In genomic region chr12:33980159-33980558, GRCm38 (mm10) we compare ENCODE assay signal across 27 mouse cellular contexts. TPM values are rescaled to one million over a fixed set of nuclear protein-coding genes. Genes with fewer than 3 reads are reported as not detected.
DNase-seq lines count a peak whose midpoint lies in the region; ATAC-seq and TF ChIP-seq lines count a peak whose summit lies in the region.
"Had no signal": no experiment of that assay in that cellular context is flagged by ENCODE, and none has a peak within 500 bp of the region (broad histone marks: within the 10 kb centered on the region; RNA-seq: fewer than 3 reads in every experiment).

No protein-coding gene starts in this region.

- H3K4me1 ChIP-seq in embryonic facial prominence, embryonic 12.5 days, result peaks cover 18% of the 10 kb centered on the region; the same call in 1 of the 2 replicates
- peaks cover 25% of the 10 kb centered on the region for H3K4me1 ChIP-seq in embryonic facial prominence, embryonic 10.5 days
- peaks cover 8% of the 10 kb centered on the region; the same call in 1 of the 2 replicates for H3K4me1 ChIP-seq in limb, embryonic 14.5 days (ENCODE audit: control insufficient read depth, insufficient read depth, low read length)
- peaks cover 12% of the 10 kb centered on the region for H3K4me1 ChIP-seq in limb, embryonic 10.5 days
- H3K4me1 ChIP-seq in embryonic facial prominence, embryonic 13.5 days, result peaks cover 34% of the 10 kb centered on the region
- 0 out of 2 replicates have a peak, but pooled peaks cover 5% of the 10 kb centered on the region for H3K4me1 ChIP-seq in embryonic facial prominence, embryonic 15.5 days
- H3K4me1 ChIP-seq: forebrain, embryonic 13.5 days; forebrain, embryonic 15.5 days had no signal

- no peak overlapping the region for H3K4me3 ChIP-seq in embryonic facial prominence, embryonic 12.5 days
- H3K4me3 ChIP-seq in embryonic facial prominence, embryonic 10.5 days, result no peak overlapping the region
- H3K4me3 ChIP-seq in limb, embryonic 14.5 days (replicated peaks; ENCODE audit: low read length), result no peak overlapping the region
- no peak overlapping the region for H3K4me3 ChIP-seq in limb, embryonic 10.5 days
- H3K4me3 ChIP-seq in embryonic facial prominence, embryonic 13.5 days, result no peak overlapping the region
- H3K4me3 ChIP-seq in embryonic facial prominence, embryonic 15.5 days (replicated peaks), result no peak overlapping the region
- H3K4me3 ChIP-seq: forebrain, embryonic 13.5 days; forebrain, embryonic 15.5 days had no signal

- H3K27ac ChIP-seq in embryonic facial prominence, embryonic 12.5 days, result peak overlapping the region; percentile 32; the same call in 1 of the 2 replicates
- H3K27ac ChIP-seq in embryonic facial prominence, embryonic 10.5 days (replicated peaks), result no peak overlapping the region; the same call in 1 of the 2 replicates
- H3K27ac ChIP-seq in limb, embryonic 14.5 days (replicated peaks; ENCODE audit: low read depth, low read length), result peak overlapping the region; percentile 35; the same call in 1 of the 2 replicates
- no peak overlapping the region for H3K27ac ChIP-seq in limb, embryonic 10.5 days
- H3K27ac ChIP-seq in embryonic facial prominence, embryonic 13.5 days, result peak overlapping the region; percentile 44
- peak overlapping the region; percentile 82 for H3K27ac ChIP-seq in embryonic facial prominence, embryonic 15.5 days (replicated peaks)
- H3K27ac ChIP-seq: forebrain, embryonic 13.5 days; forebrain, embryonic 15.5 days had no signal

- H3K9ac ChIP-seq in embryonic facial prominence, embryonic 12.5 days, result no peak overlapping the region
- H3K9ac ChIP-seq in limb, embryonic 14.5 days (ENCODE audit: low read depth, low read length, severe bottlenecking), result no peak overlapping the region
- no peak overlapping the region for H3K9ac ChIP-seq in embryonic facial prominence, embryonic 13.5 days
- no peak overlapping the region for H3K9ac ChIP-seq in embryonic facial prominence, embryonic 15.5 days
- H3K9ac ChIP-seq: forebrain, embryonic 13.5 days; forebrain, embryonic 15.5 days; forebrain, postnatal 0 days had no signal

- no peaks in the 10 kb centered on the region for H3K9me3 ChIP-seq in embryonic facial prominence, embryonic 12.5 days
- no peaks in the 10 kb centered on the region for H3K9me3 ChIP-seq in embryonic facial prominence, embryonic 10.5 days
- H3K9me3 ChIP-seq in limb, embryonic 14.5 days (ENCODE audit: control insufficient read depth, low read length), result no peaks in the 10 kb centered on the region
- no peaks in the 10 kb centered on the region for H3K9me3 ChIP-seq in limb, embryonic 10.5 days (replicated peaks)
- no peaks in the 10 kb centered on the region for H3K9me3 ChIP-seq in embryonic facial prominence, embryonic 13.5 days
- no peaks in the 10 kb centered on the region for H3K9me3 ChIP-seq in embryonic facial prominence, embryonic 15.5 days (replicated peaks)
- H3K9me3 ChIP-seq: forebrain, embryonic 13.5 days; forebrain, embryonic 15.5 days had no signal

- no peak for ATAC-seq in embryonic facial prominence, embryonic 12.5 days (ENCODE audit: insufficient number of reproducible peaks, insufficient read depth, low FRiP score, low TSS enrichment)
- ATAC-seq in limb, embryonic 14.5 days (ENCODE audit: low FRiP score, low read depth), result no peak
- no peak for ATAC-seq in embryonic facial prominence, embryonic 13.5 days (ENCODE audit: insufficient number of reproducible peaks, insufficient read depth, low FRiP score, low TSS enrichment, low read depth)
- 0 out of 2 replicates have a peak, but pooled peaks have one; percentile 59 for ATAC-seq in embryonic facial prominence, embryonic 15.5 days (ENCODE audit: insufficient number of reproducible peaks, low FRiP score, low TSS enrichment, low read depth)
- no peak for ATAC-seq in cerebellum, adult (ENCODE audit: insufficient number of reproducible peaks, low FRiP score, low TSS enrichment)
- ATAC-seq: activated CD4-positive, CD25-positive, alpha-beta regulatory T cell, adult 4 months; CD4-positive, CD25-positive, alpha-beta regulatory T cell, adult 4 months; forebrain, embryonic 13.5 days; forebrain, embryonic 15.5 days; forebrain, postnatal 0 days; Patski had no signal

- DNase-seq in embryonic facial prominence, embryonic 10.5 days (ENCODE audit: low spot score), result no peak
- DNase-seq in limb, embryonic 14.5 days (ENCODE audit: low spot score), result no peak
- DNase-seq in limb, embryonic 10.5 days (ENCODE audit: low spot score), result no peak
- DNase-seq: adrenal gland, adult 8-10 months; adrenal gland, postnatal 14 days; adrenal gland, postnatal 36 days; B cell, adult 2 months; cerebellum, adult 11 months; cerebellum, adult 18-20 months; cerebellum, adult 8-10 months; cerebellum, adult 9-11 months; cerebellum, postnatal 14 days; cerebellum, postnatal 36 days; embryo, embryonic 11 days; forebrain, postnatal 0 days had no signal

- no peak for TF ChIP-seq POLR2A in limb, embryonic 14.5 days (IDR thresholded peaks at IDR 0.05; ENCODE audit: borderline replicate concordance, extremely low read depth, insufficient read depth, insufficient read length)

- H3K27me3 ChIP-seq in embryonic facial prominence, embryonic 12.5 days, result no peaks in the 10 kb centered on the region
- no peaks in the 10 kb centered on the region for H3K27me3 ChIP-seq in embryonic facial prominence, embryonic 10.5 days (replicated peaks; ENCODE audit: low read depth, poor library complexity, severe bottlenecking)
- H3K27me3 ChIP-seq in limb, embryonic 14.5 days (ENCODE audit: control insufficient read depth, insufficient read depth, low read length), result no peaks in the 10 kb centered on the region
- H3K27me3 ChIP-seq in limb, embryonic 10.5 days (ENCODE audit: low read depth, poor library complexity, severe bottlenecking), result no peaks in the 10 kb centered on the region
- no peaks in the 10 kb centered on the region for H3K27me3 ChIP-seq in embryonic facial prominence, embryonic 13.5 days
- H3K27me3 ChIP-seq in embryonic facial prominence, embryonic 15.5 days, result no peaks in the 10 kb centered on the region
- H3K27me3 ChIP-seq: CH12.LX; forebrain, embryonic 15.5 days had no signal

- 62% methylated on average over 4 of the region's 4 CpGs for WGBS in embryonic facial prominence, embryonic 12.5 days
- 70% methylated on average over 4 of the region's 4 CpGs for WGBS in embryonic facial prominence, embryonic 10.5 days
- 69% methylated on average over 4 of the region's 4 CpGs for WGBS in limb, embryonic 14.5 days
- whole genome bisulfite sequencing in limb, embryonic 10.5 days, result 83% methylated on average over 4 of the region's 4 CpGs
- WGBS in embryonic facial prominence, embryonic 13.5 days, result 45% methylated on average over 4 of the region's 4 CpGs
- 51% methylated on average over 4 of the region's 4 CpGs for WGBS in embryonic facial prominence, embryonic 15.5 days

- no peak overlapping the region for H3K4me2 ChIP-seq in embryonic facial prominence, embryonic 12.5 days (replicated peaks)
- no peak overlapping the region for H3K4me2 ChIP-seq in limb, embryonic 14.5 days (replicated peaks; ENCODE audit: low read depth, low read length, severe bottlenecking)
- H3K4me2 ChIP-seq in embryonic facial prominence, embryonic 13.5 days, result no peak overlapping the region
- H3K4me2 ChIP-seq in embryonic facial prominence, embryonic 15.5 days (replicated peaks), result no peak overlapping the region
- H3K4me2 ChIP-seq: forebrain, embryonic 13.5 days; forebrain, embryonic 15.5 days had no signal

- H3K36me3 ChIP-seq in embryonic facial prominence, embryonic 12.5 days, result no peaks in the 10 kb centered on the region
- H3K36me3 ChIP-seq in embryonic facial prominence, embryonic 10.5 days (replicated peaks), result no peaks in the 10 kb centered on the region
- H3K36me3 ChIP-seq in limb, embryonic 14.5 days (ENCODE audit: control insufficient read depth, insufficient read depth, low read length), result no peaks in the 10 kb centered on the region
- H3K36me3 ChIP-seq in limb, embryonic 10.5 days, result no peaks in the 10 kb centered on the region
- no peaks in the 10 kb centered on the region for H3K36me3 ChIP-seq in embryonic facial prominence, embryonic 13.5 days
- H3K36me3 ChIP-seq in embryonic facial prominence, embryonic 15.5 days, result no peaks in the 10 kb centered on the region
- H3K36me3 ChIP-seq: forebrain, embryonic 15.5 days; G1E had no signal

RNA-seq across cellular contexts. Expression of gene Twist1, which starts 22.7 kb away (rescaled TPM):
- 79.1 and 85.3 TPM in 2 replicates for polyA plus RNA-seq in embryonic facial prominence, embryonic 12.5 days (2016; fragmentation: Nextera tagmentation; extraction: Ambion mirVana)
- polyA plus RNA-seq in embryonic facial prominence, embryonic 10.5 days (2016; fragmentation: Nextera tagmentation; extraction: Ambion mirVana), result 29.0 and 35.6 TPM in 2 replicates
- 259 and 340 TPM in 2 replicates for polyA plus RNA-seq in limb, embryonic 14.5 days (2012; rRNA removed)
- 69.7 and 82.4 TPM in 2 replicates for polyA plus RNA-seq in limb, embryonic 14.5 days (2014; fragmentation: Nextera tagmentation; extraction: Ambion mirVana)
- polyA plus RNA-seq in limb, embryonic 10.5 days (2016; fragmentation: Nextera tagmentation; extraction: Ambion mirVana), result 31.0 and 33.4 TPM in 2 replicates
- polyA plus RNA-seq in embryonic facial prominence, embryonic 13.5 days (2015; fragmentation: Nextera tagmentation; extraction: Ambion mirVana), result 56.1 and 63.1 TPM in 2 replicates
- polyA plus RNA-seq in embryonic facial prominence, embryonic 15.5 days (2015; fragmentation: Nextera tagmentation; extraction: Ambion mirVana), result 39.9 and 40.8 TPM in 2 replicates
- polyA plus RNA-seq: activated CD4-positive, CD25-positive, alpha-beta regulatory T cell, adult 4 months; CD4-positive, CD25-positive, alpha-beta regulatory T cell, adult 4 months; G1E had no signal

RNA-seq across cellular contexts. Expression of gene Ferd3l, which starts 51.9 kb away (rescaled TPM):
- 0.19 TPM in 1 of 2 replicates, not detected in the other for polyA plus RNA-seq in embryonic facial prominence, embryonic 12.5 days (2016; fragmentation: Nextera tagmentation; extraction: Ambion mirVana)
- 0.52 TPM in 1 of 2 replicates, not detected in the other for polyA plus RNA-seq in embryonic facial prominence, embryonic 10.5 days (2016; fragmentation: Nextera tagmentation; extraction: Ambion mirVana)
- polyA plus RNA-seq in limb, embryonic 14.5 days (2012; rRNA removed), result not detected in 2 replicates
- polyA plus RNA-seq in limb, embryonic 14.5 days (2014; fragmentation: Nextera tagmentation; extraction: Ambion mirVana), result not detected in 2 replicates
- polyA plus RNA-seq in limb, embryonic 10.5 days (2016; fragmentation: Nextera tagmentation; extraction: Ambion mirVana), result not detected in 2 replicates
- not detected in 2 replicates for polyA plus RNA-seq in embryonic facial prominence, embryonic 13.5 days (2015; fragmentation: Nextera tagmentation; extraction: Ambion mirVana)
- not detected in 2 replicates for polyA plus RNA-seq in embryonic facial prominence, embryonic 15.5 days (2015; fragmentation: Nextera tagmentation; extraction: Ambion mirVana)
- polyA plus RNA-seq: activated CD4-positive, CD25-positive, alpha-beta regulatory T cell, adult 4 months; CD4-positive, CD25-positive, alpha-beta regulatory T cell, adult 4 months; forebrain, embryonic 11.5 days; forebrain, embryonic 13.5 days; forebrain, embryonic 15.5 days; forebrain, postnatal 0 days; G1E; Patski had no signal

Comparison
In these comparisons a context has a peak if more than half of its experiments do, and no peak if none do; other contexts are left out.
1. H3K27ac ChIP-seq: peak in embryonic facial prominence, embryonic 12.5 days (single experiment), limb, embryonic 14.5 days (single experiment), embryonic facial prominence, embryonic 13.5 days (single experiment) and embryonic facial prominence, embryonic 15.5 days (single experiment); none in embryonic facial prominence, embryonic 10.5 days (single experiment) and limb, embryonic 10.5 days (single experiment).